Mouse (Mus musculus): ENCODE results near the gene Slc25a25.
"Not testable (repeated sequence)": the region's sequence is repeated elsewhere in the genome, so short reads cannot be mapped to it uniquely, and the experiment has no call there.

DNA sequence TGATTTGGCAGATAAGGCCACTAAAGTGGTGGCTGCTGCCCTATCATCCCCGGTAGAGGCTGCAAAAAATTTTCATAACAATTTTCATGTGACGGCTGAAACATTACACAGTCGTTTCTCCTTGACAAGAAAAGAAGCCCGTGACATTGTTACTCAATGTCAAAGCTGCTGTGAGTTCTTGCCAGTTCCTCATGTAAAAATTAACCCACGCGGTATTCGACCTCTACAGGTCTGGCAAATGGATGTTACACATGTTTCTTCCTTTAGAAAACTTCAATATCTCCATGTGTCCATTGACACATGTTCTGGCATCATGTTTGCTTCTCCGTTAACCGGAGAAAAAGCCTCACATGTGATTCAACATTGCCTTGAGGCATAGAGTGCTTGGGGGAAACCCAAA, 24.1 kb upstream of the Slc25a25 start:
- not testable (repeated sequence) for TF ChIP-seq CTCF (IDR thresholded peaks at IDR 0.05; ENCODE audit: borderline replicate concordance, insufficient read depth, low read length); POLR2A (IDR thresholded peaks at IDR 0.05; ENCODE audit: low read depth, low read length)

Data from embryonic fibroblast, embryonic 13.5 days (primary cell).